9 mouse cellular contexts compared by ENCODE assay signal in the genomic region with DNA sequence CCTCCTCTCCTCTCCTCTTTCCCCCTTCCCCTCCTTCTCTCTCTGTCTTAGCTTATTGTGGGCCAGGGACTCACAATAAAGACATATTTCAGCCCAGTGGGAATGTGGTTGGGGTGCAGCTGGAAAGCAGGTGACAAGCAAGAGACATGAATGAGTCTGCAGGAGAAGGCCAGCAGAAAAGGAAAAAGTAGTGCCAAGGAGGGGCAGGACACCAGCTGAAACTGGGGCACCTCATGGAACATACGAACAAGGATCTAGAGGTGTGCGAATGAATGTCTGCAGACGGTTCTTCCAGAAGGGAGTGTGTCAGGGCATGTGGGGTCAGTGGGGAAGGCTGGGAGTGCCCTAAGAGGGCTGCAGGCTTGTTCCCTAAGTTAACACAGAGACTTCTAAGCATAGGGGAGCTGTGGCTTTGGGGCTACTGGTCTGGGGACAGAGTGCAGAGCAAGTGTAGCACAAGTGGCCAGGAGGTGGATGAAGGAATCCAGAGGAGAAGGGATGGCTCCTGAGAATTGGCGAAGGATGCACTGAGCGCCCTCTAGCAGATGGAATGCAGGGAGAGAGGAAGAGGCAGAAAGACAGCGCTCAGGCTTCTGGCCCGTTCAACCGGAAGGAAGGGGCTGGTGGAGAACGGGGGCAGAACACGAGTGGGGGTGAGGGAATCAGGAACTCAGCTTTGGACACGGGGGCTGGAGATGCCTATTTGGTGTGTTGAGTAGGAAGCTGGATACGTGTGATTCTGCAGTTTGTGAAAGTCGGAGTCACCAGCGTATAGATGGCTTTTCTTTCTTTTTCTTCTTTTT. TPM values are rescaled to one million over a fixed set of nuclear protein-coding genes. Genes with fewer than 3 reads are reported as not detected.
A peak's percentile ranks its signal among the peaks of the same experiment; 100 is the strongest.
DNase-seq lines count a peak whose midpoint lies in the region; ATAC-seq lines count a peak whose summit lies in the region.
"Had no signal": no experiment of that assay in that cellular context is flagged by ENCODE, and none has a peak within 500 bp of the region (broad histone marks: within the 10 kb centered on the region; RNA-seq: fewer than 3 reads in every experiment).

No protein-coding gene starts in this region.

- DNase-seq in gastrocnemius, postnatal 14 days = peak; percentile 37
- no peak for DNase-seq in gastrocnemius, adult 8-10 months (ENCODE audit: low spot score in 2 of 2)
- DNase-seq in cerebellum, adult 8-10 months = peak; percentile 30
- no peak for DNase-seq in Muller cell, postnatal 12 days (ENCODE audit: inconsistent ontology term)
- DNase-seq in urinary bladder, postnatal 36 days (ENCODE audit: low spot score in 2 of 2) = no peak

- no peaks in the 10 kb centered on the region for H3K27me3 ChIP-seq in intestine, embryonic 15.5 days (replicated peaks)
- no peaks in the 10 kb centered on the region for H3K27me3 ChIP-seq in lung, embryonic 16.5 days (ENCODE audit: control insufficient read depth, insufficient read depth, low read depth, low read length)

- H3K9ac ChIP-seq in intestine, embryonic 15.5 days = no peak overlapping the region
- H3K9ac ChIP-seq in lung, embryonic 16.5 days (ENCODE audit: low read length) = no peak overlapping the region

- H3K9me3 ChIP-seq in intestine, embryonic 15.5 days = no peaks in the 10 kb centered on the region
- no peaks in the 10 kb centered on the region for H3K9me3 ChIP-seq in lung, embryonic 16.5 days (ENCODE audit: control insufficient read depth, low read length)

- peak; percentile 43 for ATAC-seq in CD4-positive, CD25-positive, alpha-beta regulatory T cell, adult 4 months
- no peak for ATAC-seq in intestine, embryonic 15.5 days
- ATAC-seq in lung, embryonic 16.5 days (ENCODE audit: low read depth) = peak; percentile 43; the same call in 1 of the 2 replicates

- intact Hi-C loops in gastrocnemius, postnatal 14 days (cut with DNase I; ENCODE audit: low total_unique reads) = no loop called here

- WGBS in intestine, embryonic 15.5 days = 42% methylated on average over 14 of the region's 14 CpGs
- 36% methylated on average over 14 of the region's 14 CpGs for WGBS in lung, embryonic 16.5 days

- H3K4me2 ChIP-seq in intestine, embryonic 15.5 days (replicated peaks) = peak overlapping the region; percentile 37; the same call in 1 of the 2 replicates
- H3K4me2 ChIP-seq in lung, embryonic 16.5 days (ENCODE audit: low read depth, low read length) = peak overlapping the region; percentile 36

- no peaks in the 10 kb centered on the region for H3K36me3 ChIP-seq in intestine, embryonic 15.5 days
- no peaks in the 10 kb centered on the region for H3K36me3 ChIP-seq in lung, embryonic 16.5 days (ENCODE audit: control insufficient read depth, insufficient read depth, low read length)

- no peak overlapping the region for H3K4me3 ChIP-seq in intestine, embryonic 15.5 days (replicated peaks)
- H3K4me3 ChIP-seq in lung, embryonic 16.5 days (ENCODE audit: low read length) = no peak overlapping the region

- no peak overlapping the region for H3K27ac ChIP-seq in intestine, embryonic 15.5 days
- no peak overlapping the region for H3K27ac ChIP-seq in lung, embryonic 16.5 days (ENCODE audit: low read length)

- 0 out of 2 replicates have a peak, but pooled peaks cover 2% of the 10 kb centered on the region for H3K4me1 ChIP-seq in intestine, embryonic 15.5 days (replicated peaks)
- H3K4me1 ChIP-seq in lung, embryonic 16.5 days (replicated peaks; ENCODE audit: control insufficient read depth, insufficient read depth, low read length) = no peaks in the 10 kb centered on the region

RNA-seq across cellular contexts. Expression of a gene that starts 8.8 kb away (rescaled TPM):
- not detected for total RNA-seq in gastrocnemius, postnatal 14 days (2021)
- total RNA-seq in gastrocnemius, adult 8-10 months (2022) = under 1 TPM in 1 of 4 experiments, not detected in 3; 0.70 TPM
- polyA plus RNA-seq in CD4-positive, CD25-positive, alpha-beta regulatory T cell, adult 4 months (2017; shearing (Covaris generic)) = not detected
- not detected in 2 replicates for polyA plus RNA-seq in intestine, embryonic 15.5 days (2015; fragmentation: Nextera tagmentation; extraction: Ambion mirVana)
- polyA plus RNA-seq in lung, embryonic 16.5 days (2015; fragmentation: Nextera tagmentation; extraction: Ambion mirVana) = 0.62 TPM in 1 of 2 replicates, not detected in the other
- total RNA-seq: gastrocnemius, postnatal 36 days had no signal

RNA-seq across cellular contexts. Expression of a gene that starts 29.7 kb away (rescaled TPM):
- under 1 TPM; 0.82 to 0.96 TPM for total RNA-seq in gastrocnemius, postnatal 14 days (2021)
- total RNA-seq in gastrocnemius, adult 8-10 months (2022) = 1 to 10 TPM in 3 of 4 experiments, under 1 TPM in 1; 0.89 to 1.4 (median 1.2) TPM
- polyA plus RNA-seq in CD4-positive, CD25-positive, alpha-beta regulatory T cell, adult 4 months (2017; shearing (Covaris generic)) = not detected
- 23.0 and 24.3 TPM in 2 replicates for polyA plus RNA-seq in intestine, embryonic 15.5 days (2015; fragmentation: Nextera tagmentation; extraction: Ambion mirVana)
- 7.7 and 9.3 TPM in 2 replicates for polyA plus RNA-seq in lung, embryonic 16.5 days (2015; fragmentation: Nextera tagmentation; extraction: Ambion mirVana)

RNA-seq across cellular contexts. Expression of a gene that starts 36.6 kb away (rescaled TPM):
- 100 to 1,000 TPM; 341 to 397 TPM for total RNA-seq in gastrocnemius, postnatal 14 days (2021)
- total RNA-seq in gastrocnemius, adult 8-10 months (2022) = 100 to 1,000 TPM; 372 to 412 (median 383) TPM
- 10 to 100 TPM; 45.6 to 67.5 TPM for polyA plus RNA-seq in CD4-positive, CD25-positive, alpha-beta regulatory T cell, adult 4 months (2017; shearing (Covaris generic))
- 97.5 and 110 TPM in 2 replicates for polyA plus RNA-seq in intestine, embryonic 15.5 days (2015; fragmentation: Nextera tagmentation; extraction: Ambion mirVana)
- 69.1 and 69.7 TPM in 2 replicates for polyA plus RNA-seq in lung, embryonic 16.5 days (2015; fragmentation: Nextera tagmentation; extraction: Ambion mirVana)

RNA-seq across cellular contexts. Expression of a gene that starts 36.7 kb away (rescaled TPM):
- 10 to 100 TPM; 32.0 to 33.5 TPM for total RNA-seq in gastrocnemius, postnatal 14 days (2021)
- total RNA-seq in gastrocnemius, adult 8-10 months (2022) = 10 to 100 TPM; 25.4 to 55.4 (median 29.0) TPM
- polyA plus RNA-seq in CD4-positive, CD25-positive, alpha-beta regulatory T cell, adult 4 months (2017; shearing (Covaris generic)) = 100 to 1,000 TPM in 1 of 2 experiments, 10 to 100 TPM in 1; 79.2 to 108 TPM
- polyA plus RNA-seq in intestine, embryonic 15.5 days (2015; fragmentation: Nextera tagmentation; extraction: Ambion mirVana) = 89.8 and 94.6 TPM in 2 replicates
- 91.2 and 91.9 TPM in 2 replicates for polyA plus RNA-seq in lung, embryonic 16.5 days (2015; fragmentation: Nextera tagmentation; extraction: Ambion mirVana)

RNA-seq across cellular contexts. Expression of a gene that starts 55.8 kb away (rescaled TPM):
- 10 to 100 TPM; 37.3 to 39.4 TPM for total RNA-seq in gastrocnemius, postnatal 14 days (2021)
- 10 to 100 TPM; 52.3 to 61.1 (median 56.1) TPM for total RNA-seq in gastrocnemius, adult 8-10 months (2022)
- polyA plus RNA-seq in CD4-positive, CD25-positive, alpha-beta regulatory T cell, adult 4 months (2017; shearing (Covaris generic)) = 100 to 1,000 TPM in 1 of 2 experiments, 10 to 100 TPM in 1; 87.2 to 106 TPM
- 126 and 134 TPM in 2 replicates for polyA plus RNA-seq in intestine, embryonic 15.5 days (2015; fragmentation: Nextera tagmentation; extraction: Ambion mirVana)
- polyA plus RNA-seq in lung, embryonic 16.5 days (2015; fragmentation: Nextera tagmentation; extraction: Ambion mirVana) = 150 and 157 TPM in 2 replicates

Comparison
In these comparisons a context has a peak if more than half of its experiments do, and no peak if none do; other contexts are left out.
1. DNase-seq: peak in gastrocnemius, postnatal 14 days (single experiment) and cerebellum, adult 8-10 months (single experiment); none in gastrocnemius, adult 8-10 months (0 of 2), Muller cell, postnatal 12 days (single experiment) and urinary bladder, postnatal 36 days (0 of 2).